ENCODE assay signal across 22 mouse cellular contexts in genomic region chr8:80579038-80579437, GRCm38 (mm10). TPM values are rescaled to one million over a fixed set of nuclear protein-coding genes. Genes with fewer than 3 reads are reported as not detected.
DNase-seq lines count a peak whose midpoint lies in the region; ATAC-seq lines count a peak whose summit lies in the region.
"Had no signal": no experiment of that assay in that cellular context is flagged by ENCODE, and none has a peak within 500 bp of the region (broad histone marks: within the 10 kb centered on the region; RNA-seq: fewer than 3 reads in every experiment).

No protein-coding gene starts in this region.

- no peak overlapping the region for H3K4me3 ChIP-seq in liver, embryonic 13.5 days (replicated peaks)

- H3K27ac ChIP-seq in liver, embryonic 13.5 days = no peak overlapping the region

- no peaks in the 10 kb centered on the region for H3K9me3 ChIP-seq in liver, embryonic 13.5 days (replicated peaks)
- H3K9me3 ChIP-seq: G1E had no signal

- no peaks in the 10 kb centered on the region for H3K36me3 ChIP-seq in liver, embryonic 13.5 days
- H3K36me3 ChIP-seq: G1E had no signal

- H3K9ac ChIP-seq in liver, embryonic 13.5 days = no peak overlapping the region

- no peak for DNase-seq in liver, embryonic 13.5 days
- DNase-seq in liver = no peak
- DNase-seq in frontal cortex, adult 2 months (ENCODE audit: extremely low spot score in 1 of 2, low spot score in 1 of 2) = no peak
- DNase-seq: adrenal gland, adult 2 months; adrenal gland, adult 8-10 months; adrenal gland, postnatal 10 days; adrenal gland, postnatal 14 days; adrenal gland, postnatal 25 days; adrenal gland, postnatal 36 days; B cell, adult 2 months; cerebellum, adult 11 months; cerebellum, adult 11-12 months; cerebellum, adult 18-20 months had no signal

- no peaks in the 10 kb centered on the region for H3K27me3 ChIP-seq in liver, embryonic 13.5 days
- H3K27me3 ChIP-seq: CH12.LX, Patski had no signal

- WGBS in liver, embryonic 13.5 days (ENCODE audit: insufficient replicate concordance) = 59% methylated on average over 1 of the region's 1 CpGs

- no peak overlapping the region for H3K4me2 ChIP-seq in liver, embryonic 13.5 days

- H3K4me1 ChIP-seq in liver, embryonic 13.5 days (replicated peaks) = 0 out of 2 replicates have a peak, but pooled peaks cover 3% of the 10 kb centered on the region

- ATAC-seq in liver, embryonic 13.5 days (ENCODE audit: low read depth) = peak; percentile 61; the same call in 1 of the 2 replicates
- ATAC-seq in erythroblast, adult 5-6 weeks (replicated peaks; ENCODE audit: low FRiP score, poor library complexity, severe bottlenecking) = peak; percentile 53; the same call in 1 of the 2 replicates
- ATAC-seq: activated CD4-positive, CD25-positive, alpha-beta regulatory T cell, adult 4 months; CD4-positive, CD25-positive, alpha-beta regulatory T cell, adult 4 months; Patski had no signal

RNA-seq across cellular contexts. Expression of gene Frem3, which starts 31.8 kb away (rescaled TPM):
- polyA plus RNA-seq in liver, embryonic 13.5 days (2015; fragmentation: Nextera tagmentation; extraction: Ambion mirVana) = 0.18 and 0.20 TPM in 2 replicates
- 0.21 TPM in 1 of 2 replicates, not detected in the other for total RNA-seq in erythroblast, adult 5-6 weeks (2015; ENCODE audit: low replicate concordance)
- 0.28 and 0.43 TPM in 2 replicates for total RNA-seq in erythroblast, adult 5-6 weeks (2017; ENCODE audit: low replicate concordance)
- 0.25 and 0.28 TPM in 2 replicates for polyA plus RNA-seq in frontal cortex, adult 2 months (2012; rRNA removed)
- total RNA-seq: adrenal gland, adult 18-20 months; adrenal gland, adult 2 months; adrenal gland, adult 8-10 months; adrenal gland, postnatal 10 days; adrenal gland, postnatal 14 days; adrenal gland, postnatal 25 days; adrenal gland, postnatal 36 days; CH12.LX; ES-E14 had no signal
- polyA plus RNA-seq: activated CD4-positive, CD25-positive, alpha-beta regulatory T cell, adult 4 months; adrenal gland, adult 2 months; C2C12; CD4-positive, CD25-positive, alpha-beta regulatory T cell, adult 4 months; G1E; Patski had no signal
